Mouse (Mus musculus): ENCODE results near the gene Trappc6b.
"Not testable (repeated sequence)": the region's sequence is repeated elsewhere in the genome, so short reads cannot be mapped to it uniquely, and the experiment has no call there.

Trappc6b gene

GRCm38 (mm10) chr12:59060993-59061595 lies at the start of gene Trappc6b:
Trappc6b (minus strand) TSS chr12:59061472.
- DNase-seq, result peak; percentile 83 to 86

DNA sequence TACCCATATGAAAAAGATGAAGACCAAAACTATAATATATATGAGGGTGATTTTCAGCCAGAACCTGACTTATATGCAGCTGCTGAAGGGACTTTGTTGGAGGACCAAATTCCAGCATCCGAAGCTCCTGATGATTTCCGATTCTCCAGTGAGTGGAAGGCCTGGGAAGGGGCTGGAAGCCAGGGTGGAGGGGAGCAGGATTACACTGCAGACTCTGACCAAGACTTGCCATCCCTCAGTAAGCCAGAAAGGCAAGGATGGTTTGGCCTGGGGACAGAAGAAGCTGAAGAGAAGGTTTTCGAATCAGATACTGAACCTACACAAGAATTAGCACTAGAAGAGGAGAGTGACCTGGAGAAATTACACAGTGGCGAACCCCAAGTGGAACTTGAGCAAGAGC lies 46.7 kb upstream of the Trappc6b start:
- DNase-seq, result no peak

DNA sequence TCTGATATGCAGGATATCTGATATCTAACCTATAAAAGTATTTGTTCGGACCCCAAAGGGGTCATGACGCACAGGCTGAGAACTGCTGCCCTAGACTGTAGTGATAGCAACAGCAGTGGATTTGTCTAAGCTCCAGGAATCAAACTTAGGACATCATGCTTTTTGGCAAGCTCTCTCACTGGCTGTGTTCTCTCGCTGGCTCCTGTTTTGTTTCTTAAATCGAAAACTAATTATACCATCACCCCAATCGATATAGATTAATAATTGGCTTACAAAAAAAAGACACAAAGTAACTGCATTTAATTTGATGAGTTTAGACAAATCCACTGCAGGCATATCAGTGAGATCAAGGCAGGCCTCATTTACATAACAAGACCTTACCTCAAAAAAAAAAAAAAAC lies 45.2 kb upstream of the Trappc6b start:
- DNase-seq, result no peak

DNA sequence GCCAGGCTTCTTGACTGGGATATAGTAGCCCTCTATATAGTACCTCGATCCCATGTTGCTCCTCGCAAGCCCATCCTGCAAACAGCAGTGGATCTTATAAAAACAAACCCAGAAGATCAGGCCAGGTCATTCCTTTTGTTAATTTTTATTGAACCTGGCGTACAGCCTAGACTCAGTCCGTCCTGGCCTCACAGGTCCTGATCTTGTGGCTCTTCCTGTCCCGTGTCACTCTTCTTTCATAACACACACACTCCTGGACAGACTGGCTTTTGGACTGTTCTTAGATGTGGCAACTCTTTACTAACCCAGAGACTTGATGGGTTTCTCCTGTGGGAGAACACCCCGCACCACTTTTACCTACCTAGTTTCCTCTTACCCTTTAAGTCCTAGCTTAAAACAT lies 44.6 kb upstream of the Trappc6b start:
- no peak for DNase-seq

DNA sequence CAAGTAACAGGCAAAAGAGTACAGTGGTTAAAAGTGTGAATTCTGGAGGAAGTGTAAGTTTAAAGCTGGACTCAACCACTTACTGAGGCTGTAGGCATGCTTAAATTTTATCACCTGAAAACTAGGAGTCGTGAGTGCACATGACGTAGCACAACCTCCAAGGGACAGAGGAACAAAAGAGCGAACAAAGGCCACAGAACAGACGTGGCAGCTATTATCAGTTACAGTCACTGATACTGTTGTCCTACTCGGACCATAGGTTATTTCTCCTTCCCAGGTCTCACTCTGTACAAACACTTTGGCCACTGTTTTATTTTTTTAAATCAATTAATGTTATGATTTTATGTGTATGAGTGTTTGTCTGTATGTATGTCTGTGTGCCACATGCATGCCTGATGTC lies 43.5 kb upstream of the Trappc6b start:
- DNase-seq, result no peak

DNA sequence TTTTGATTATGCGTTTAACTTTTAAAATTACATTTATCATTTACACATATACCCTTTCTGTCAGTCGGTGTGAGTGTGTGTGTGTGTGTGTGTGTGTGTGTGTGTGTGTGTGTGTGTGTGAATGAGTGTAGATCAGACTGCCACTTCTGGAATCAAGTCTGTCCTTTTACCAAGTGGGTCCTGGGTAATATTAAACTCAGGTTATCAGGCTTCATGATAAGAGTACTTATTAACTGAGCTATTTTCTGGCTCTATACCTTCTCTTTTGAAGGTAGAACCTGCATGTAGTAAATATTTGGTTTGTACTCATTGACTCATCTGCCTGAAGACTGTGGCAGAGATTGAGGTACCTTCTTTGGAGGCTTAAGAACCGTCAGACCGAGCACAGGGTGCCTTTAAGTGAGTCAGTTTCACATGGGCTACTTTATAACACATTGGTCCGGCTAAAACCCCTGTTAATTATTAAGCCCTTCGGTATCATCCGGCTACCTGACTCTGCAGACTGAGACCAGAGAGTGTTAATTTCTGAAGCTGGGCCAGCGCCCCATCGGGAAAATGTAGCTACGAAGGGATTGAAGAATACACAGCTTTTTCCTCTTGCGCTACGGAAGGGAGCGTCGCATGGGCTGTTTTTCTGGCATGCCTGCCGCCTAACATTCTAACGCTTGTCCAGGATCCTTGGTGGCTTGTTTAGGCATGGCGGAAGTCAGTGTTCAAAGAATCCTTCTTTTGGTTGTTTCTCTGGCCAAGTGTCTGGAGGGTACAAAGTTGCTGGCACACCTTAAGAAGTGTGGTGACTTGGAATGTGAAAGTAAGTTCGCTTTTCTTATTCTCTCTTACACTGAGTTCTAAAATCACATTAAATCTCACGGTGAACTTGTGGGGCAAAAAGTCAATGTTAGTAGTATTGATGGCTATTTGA lies 34.1 kb upstream of the Trappc6b start, which contains the start of gene Mia2:
Mia2 (plus strand) TSS at position 696 of the 922 bp plus-strand sequence.
- no peak for DNase-seq

DNA sequence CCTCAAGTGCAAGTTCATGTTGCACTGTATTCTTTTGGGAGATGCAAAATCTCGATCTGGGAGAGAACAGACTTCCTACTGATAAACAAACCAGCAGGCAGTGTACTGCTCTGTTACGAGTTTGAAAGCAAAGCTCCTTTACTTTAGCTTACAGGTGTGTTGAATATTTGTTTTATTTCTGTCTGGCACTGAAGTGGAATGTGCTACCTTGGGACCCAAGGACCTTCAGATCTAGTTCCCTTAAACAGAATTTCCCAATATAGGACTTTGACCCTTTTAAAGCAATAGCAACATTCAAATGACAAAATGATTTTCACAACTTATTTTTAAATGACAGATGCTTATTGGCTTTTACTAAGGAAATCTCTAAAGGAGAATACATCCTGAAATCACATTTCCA lies 32.3 kb upstream of the Trappc6b start:
- no peak for DNase-seq

GRCm38 (mm10) chr12:59086171-59086570 lies 24.9 kb upstream of the Trappc6b start:
- no peak for DNase-seq

DNA sequence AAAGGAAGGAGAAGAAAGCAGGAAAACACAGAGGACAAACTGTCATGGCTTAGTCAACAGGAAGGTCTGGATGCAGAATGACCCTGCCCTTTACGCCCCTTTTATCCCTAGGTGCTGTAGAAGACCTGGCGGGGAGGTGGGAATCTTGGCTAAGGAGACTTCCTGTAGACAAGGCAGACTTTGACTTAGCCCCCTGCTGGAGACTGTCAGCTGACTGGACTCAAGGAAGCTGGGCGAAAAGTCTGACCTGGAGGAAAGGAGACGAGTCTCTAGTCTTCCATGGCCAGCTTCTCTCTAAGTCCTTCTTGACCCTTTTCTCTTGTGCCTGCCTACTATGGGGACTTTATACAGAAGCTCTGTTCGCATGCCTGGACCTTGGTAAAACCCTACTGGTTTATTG lies 23.2 kb upstream of the Trappc6b start:
- no peak for DNase-seq

DNA sequence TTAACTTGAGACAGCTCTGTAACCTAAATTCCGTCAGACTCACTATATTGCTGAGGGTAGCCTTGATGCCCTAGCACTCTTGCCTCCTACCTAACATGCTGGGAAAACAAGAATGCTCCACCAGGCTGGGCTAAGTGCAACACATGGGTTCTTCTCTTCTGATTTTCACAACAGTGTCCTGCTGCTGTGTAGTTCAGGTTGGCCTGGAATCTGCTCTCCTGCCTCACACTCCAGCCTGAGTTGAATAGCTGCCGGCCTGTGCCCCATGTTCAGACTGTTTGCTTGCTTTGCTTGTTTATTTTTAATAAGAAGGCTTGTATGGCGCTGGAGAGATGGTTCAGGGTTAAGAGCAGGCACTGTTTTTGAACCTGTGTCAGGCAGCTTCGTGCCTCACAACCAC lies 19.2 kb upstream of the Trappc6b start:
- no peak for DNase-seq

- no peak for DNase-seq
Observed at GRCm38 (mm10) chr12:59077883-59078282, 16.6 kb upstream of the Trappc6b start.

- DNase-seq, result no peak
Observed at GRCm38 (mm10) chr12:59076996-59077395, 15.7 kb upstream of the Trappc6b start.

DNA sequence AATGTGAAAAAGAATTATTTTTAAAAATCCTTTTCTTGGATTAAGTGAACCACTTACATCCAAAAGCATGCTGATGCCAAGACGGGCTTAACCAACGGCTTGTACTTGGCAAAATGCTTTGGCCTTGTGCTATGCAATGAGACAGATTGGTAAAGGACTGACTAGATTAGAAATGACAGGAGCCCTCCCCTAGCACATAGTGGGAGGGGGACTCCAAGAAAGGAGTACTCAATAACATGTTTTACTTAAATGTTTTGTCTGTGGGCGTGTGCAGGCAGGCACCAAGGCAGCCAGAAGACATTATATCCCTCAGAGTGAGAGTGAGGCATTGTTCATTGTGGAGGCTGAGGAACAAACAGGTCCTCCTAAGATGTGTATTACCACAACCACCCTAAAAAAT lies 12.8 kb upstream of the Trappc6b start:
- DNase-seq, result no peak

GRCm38 (mm10) chr12:59072286-59072685 lies 11.0 kb upstream of the Trappc6b start:
- DNase-seq, result no peak

DNA sequence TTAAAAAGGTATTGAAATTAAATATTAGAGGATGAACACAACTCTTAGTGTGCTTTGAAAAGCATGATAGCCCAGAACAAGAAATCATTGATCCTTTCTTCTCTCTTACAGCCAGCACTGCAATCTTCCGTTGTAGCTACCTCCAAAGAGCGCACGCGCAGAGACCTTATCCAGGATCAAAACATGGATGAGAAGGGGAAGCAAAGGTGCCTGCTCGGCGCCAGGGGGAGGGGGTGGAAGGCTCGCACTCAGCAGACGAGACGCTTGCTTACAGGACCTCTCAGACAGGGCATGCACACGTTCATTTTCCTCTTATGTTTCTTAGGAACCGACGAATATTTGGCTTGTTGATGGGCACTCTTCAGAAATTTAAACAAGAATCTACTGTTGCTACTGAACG lies 7.5 kb upstream of the Trappc6b start:
- no peak for DNase-seq

- no peak for DNase-seq
Observed at GRCm38 (mm10) chr12:59067095-59067494, 5.8 kb upstream of the Trappc6b start.

DNA sequence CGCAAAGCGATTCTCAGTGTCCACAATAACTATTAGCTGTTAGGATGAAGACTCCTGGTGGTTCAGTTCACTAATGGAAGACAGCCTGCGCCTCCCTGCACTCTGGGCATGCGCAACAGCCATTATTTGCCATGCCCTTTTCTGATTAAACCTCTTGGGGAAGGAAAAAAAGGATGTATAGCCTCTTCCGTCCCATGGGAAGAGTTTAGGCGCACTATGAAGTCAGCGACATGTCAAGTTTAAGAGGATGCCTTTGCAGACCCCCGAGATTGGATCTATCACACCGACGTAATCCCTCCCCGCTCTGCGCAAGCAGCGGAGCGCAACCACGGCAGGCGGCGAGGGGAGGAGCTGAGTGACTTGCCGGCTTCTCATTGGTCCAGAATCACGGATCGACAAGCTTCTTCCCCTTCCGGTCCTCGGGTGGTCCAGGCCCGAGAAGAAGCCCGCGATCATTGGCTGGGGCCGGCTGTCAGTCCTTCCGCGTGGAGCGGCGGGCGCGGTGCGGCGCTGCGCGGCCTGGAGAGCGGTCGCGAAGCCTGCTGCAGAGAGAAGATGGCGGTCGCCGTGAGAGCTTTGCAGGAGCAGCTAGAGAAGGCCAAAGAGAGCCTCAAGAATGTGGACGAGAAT lies 5.3 kb upstream of the Trappc6b start, which contains the start of gene Pnn:
Pnn (plus strand) TSS at position 437 of the 630 bp plus-strand sequence.
- peak; percentile 97 for DNase-seq

DNA sequence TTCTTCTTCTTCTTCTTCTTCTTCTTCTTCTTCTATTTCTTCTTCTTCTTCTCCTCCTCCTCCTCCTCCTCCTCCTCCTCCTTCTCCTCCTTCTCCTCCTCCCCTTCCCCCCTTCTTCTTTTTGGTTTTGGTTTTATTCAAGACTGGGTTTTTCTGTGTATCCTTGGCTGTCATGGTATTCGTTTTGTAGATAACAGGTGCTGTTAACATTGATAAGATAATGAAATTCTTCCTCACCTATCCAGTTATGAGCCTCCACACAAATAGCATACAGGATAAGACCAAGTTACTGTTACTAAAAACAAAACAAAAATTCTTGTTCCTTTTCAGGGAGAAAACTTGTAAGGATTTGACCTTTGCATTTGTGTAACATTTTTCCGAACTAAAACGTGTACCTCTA lies 4.5 kb upstream of the Trappc6b start:
- no peak for DNase-seq

- DNase-seq, result no peak
Observed at GRCm38 (mm10) chr12:59064837-59065236, 3.6 kb upstream of the Trappc6b start.

DNA sequence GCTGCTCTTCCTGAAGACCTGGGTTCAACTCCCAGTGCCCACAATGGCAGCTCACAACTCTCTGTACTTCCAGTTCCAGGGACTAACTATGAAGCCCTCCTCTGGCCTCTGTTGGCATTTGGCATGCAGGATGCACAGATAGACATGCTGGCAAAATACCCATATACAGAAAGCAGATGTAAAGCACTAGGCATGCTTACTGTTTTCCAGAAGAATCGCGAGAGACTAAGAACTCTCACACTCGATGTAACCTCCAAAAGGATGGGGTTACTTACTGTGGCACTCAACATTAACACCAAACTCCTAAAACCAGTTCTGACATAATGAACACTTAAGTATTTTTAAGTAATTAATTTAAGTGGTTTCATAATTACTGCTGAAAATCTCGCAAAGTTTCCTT lies 950 bp downstream of the Trappc6b start:
- no peak for DNase-seq

GRCm38 (mm10) chr12:59058242-59058641 lies 3.0 kb downstream of the Trappc6b start:
- not testable (repeated sequence) for DNase-seq

GRCm38 (mm10) chr12:59056222-59056621 lies 5.0 kb downstream of the Trappc6b start:
- no peak for DNase-seq

- no peak for DNase-seq
Observed at GRCm38 (mm10) chr12:59055196-59055850, 5.9 kb downstream of the Trappc6b start.

Data from cerebellum, postnatal 25 days (tissue).